Mouse (Mus musculus) erythroblast, adult 5-6 weeks (primary cell): ENCODE results near the gene Tex29. TPM values are rescaled to one million over a fixed set of nuclear protein-coding genes. Genes with fewer than 3 reads are reported as not detected.
"Not testable (repeated sequence)": the region's sequence is repeated elsewhere in the genome, so short reads cannot be mapped to it uniquely, and the experiment has no call there.

Experiments
- ATAC-seq: replicated peaks from 2 replicates; pipeline ENCODE4 v1.8.0; 2016; ENCODE audit warnings: moderate number of reproducible peaks, mild to moderate bottlenecking, moderate TSS enrichment, inconsistent platforms; ENCODE audit not compliant: poor library complexity, low FRiP score, severe bottlenecking
- total RNA-seq, 2 experiments: library from RNA; stranded (forward) in 1 of 2; stranded (reverse) in 1 of 2; fragments of 150-400 nt in 1 of 2; fragments of 200-764, 138-1000 nt in 1 of 2; gene quantifications; 2 replicates each; pipeline versions ENCODE4 v1.2.3 to v1.2.4; 2015 to 2017; ENCODE audit warnings: low replicate concordance in 2 of 2

The Tex29 gene
- total RNA-seq, 2 experiments from 2014 or later = not detected

- no peak for ATAC-seq
Observed at GRCm38 (mm10) chr8:11830214-11831046, 9.8 kb upstream of the Tex29 start.

GRCm38 (mm10) chr8:11831174-11831573 is 9.1 kb upstream of the Tex29 start:
- no peak for ATAC-seq

- no peak for ATAC-seq
Observed at GRCm38 (mm10) chr8:11831939-11832338, 8.3 kb upstream of the Tex29 start.

- ATAC-seq = no peak
Observed at GRCm38 (mm10) chr8:11833157-11833556, 7.1 kb upstream of the Tex29 start.

GRCm38 (mm10) chr8:11834200-11834599 is 6.1 kb upstream of the Tex29 start:
- ATAC-seq = no peak

- no peak for ATAC-seq
Observed at GRCm38 (mm10) chr8:11834691-11835090, 5.6 kb upstream of the Tex29 start.

GRCm38 (mm10) chr8:11841571-11841970 is 1.3 kb downstream of the Tex29 start:
- ATAC-seq = no peak

GRCm38 (mm10) chr8:11842757-11843156 is 2.5 kb downstream of the Tex29 start:
- ATAC-seq = no peak

- no peak for ATAC-seq
Observed at GRCm38 (mm10) chr8:11843677-11844315, 3.5 kb downstream of the Tex29 start.

GRCm38 (mm10) chr8:11844316-11844685 is 4.0 kb downstream of the Tex29 start:
- ATAC-seq = no peak

- no peak for ATAC-seq
Observed at GRCm38 (mm10) chr8:11846807-11847206, 6.5 kb downstream of the Tex29 start.

- ATAC-seq = no peak
Observed at GRCm38 (mm10) chr8:11867832-11868231, 27.6 kb downstream of the Tex29 start.

GRCm38 (mm10) chr8:11874227-11874626 is 34.0 kb downstream of the Tex29 start:
- not testable (repeated sequence) for ATAC-seq

GRCm38 (mm10) chr8:11884646-11885045 is 44.4 kb downstream of the Tex29 start:
- no peak for ATAC-seq

- no peak for ATAC-seq
Observed at GRCm38 (mm10) chr8:11885881-11886699, 45.8 kb downstream of the Tex29 start.

- ATAC-seq = no peak
Observed at GRCm38 (mm10) chr8:11886824-11887223, 46.5 kb downstream of the Tex29 start.

- no peak for ATAC-seq
Observed at GRCm38 (mm10) chr8:11889156-11890018, 49.1 kb downstream of the Tex29 start.

- ATAC-seq = no peak
Observed at GRCm38 (mm10) chr8:11892756-11893155, 52.5 kb downstream of the Tex29 start.

- ATAC-seq = no peak
Observed at GRCm38 (mm10) chr8:11896022-11896662, 55.9 kb downstream of the Tex29 start.
